Mouse (Mus musculus) forebrain, embryonic 15.5 days (tissue): ENCODE data around the gene Slc35d1. TPM values are rescaled to one million over a fixed set of nuclear protein-coding genes. Genes with fewer than 3 reads are reported as not detected.

Experiments used
- ATAC-seq: fragments of 200-750 bp; cut with Nextera tagmentation; replicated peaks from 2 replicates; pipeline ENCODE4 v1.8.0; 2017; ENCODE audit warnings: mild to moderate bottlenecking, moderate TSS enrichment, moderate library complexity
- H3K27ac ChIP-seq: fragments of 300-500 bp; sonication (generic); replicated peaks from 2 replicates; pipeline ENCODE4 v1.5.1; 2015; ENCODE audit warnings: mild to moderate bottlenecking, inconsistent platforms
- H3K27me3 ChIP-seq: fragments of 300-500 bp; sonication (generic); 2 replicates; pipeline ENCODE4 v1.6.1; 2015; ENCODE audit warnings: inconsistent platforms
- H3K36me3 ChIP-seq: fragments of 300-500 bp; sonication (generic); 2 replicates; pipeline ENCODE4 v1.6.1; 2015; ENCODE audit warnings: mild to moderate bottlenecking, inconsistent platforms
- H3K4me1 ChIP-seq: fragments of 300-500 bp; sonication (generic); 2 replicates; pipeline ENCODE4 v1.6.1; 2015; ENCODE audit warnings: inconsistent platforms
- H3K4me2 ChIP-seq: fragments of 300-500 bp; sonication (generic); replicated peaks from 2 replicates; pipeline ENCODE4 v1.6.1; 2015; ENCODE audit warnings: mild to moderate bottlenecking, inconsistent platforms
- H3K4me3 ChIP-seq: fragments of 300-500 bp; sonication (generic); 2 replicates; pipeline ENCODE4 v1.5.1; 2015; ENCODE audit warnings: mild to moderate bottlenecking, inconsistent platforms
- H3K9ac ChIP-seq: fragments of 300-500 bp; sonication (generic); replicated peaks from 2 replicates; pipeline ENCODE4 v1.6.1; 2015; ENCODE audit warnings: mild to moderate bottlenecking, inconsistent platforms
- H3K9me3 ChIP-seq: fragments of 300-500 bp; sonication (generic); 2 replicates; pipeline ENCODE4 v1.6.1; 2016; ENCODE audit warnings: inconsistent platforms
- WGBS: fragments of 180-500 bp; shearing (Covaris S2); methylation state at CpG from one replicate; pipeline ENCODE4 v1.1.7; 2015; ENCODE audit warnings: mixed read lengths; 5-methylcytosine and 5-hydroxymethylcytosine counted together
- polyA plus RNA-seq: library from polyadenylated mRNA; unstranded; fragments of >200 nt; fragmentation: Nextera tagmentation; extraction: Ambion mirVana; gene quantifications from 2 replicates; pipeline ENCODE4 v1.2.1, GENCODE M21; 2015

Slc35d1 gene
- polyA plus RNA-seq, 1 experiment from 2014 or later = 5.0 TPM

DNA sequence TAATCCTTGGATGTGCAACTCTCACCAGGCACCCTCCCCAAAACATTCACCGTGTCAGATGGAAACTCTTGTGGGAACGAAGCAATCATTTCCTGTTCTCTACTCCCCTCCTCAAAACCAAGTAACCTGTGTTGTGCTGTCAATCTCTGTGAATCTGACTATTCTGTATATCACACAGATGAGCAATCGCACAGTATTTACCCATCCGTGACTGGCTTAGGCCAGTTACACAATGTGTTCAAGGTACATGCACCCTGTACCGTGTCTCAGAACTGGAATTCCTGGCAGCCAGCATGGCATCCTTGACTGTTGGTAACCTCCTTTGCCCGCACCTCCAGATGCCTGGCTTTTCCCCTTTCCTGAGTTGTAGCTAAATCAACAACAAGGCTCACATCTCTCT is 1.1 kb upstream of the Slc35d1 start:
- Histone ChIP-seq H3K27ac (no peak overlapping the region; the same call in 1 of the 2 replicates), H3K9me3 (no peaks in the 10 kb centered on the region), H3K4me3 (no peak overlapping the region), H3K36me3 (no peaks in the 10 kb centered on the region), H3K4me1 (peaks cover 16% of the 10 kb centered on the region), H3K4me2 (no peak overlapping the region), H3K27me3 (no peaks in the 10 kb centered on the region), H3K9ac (no peak overlapping the region)
- no peak for ATAC-seq
- 87% methylated on average over 6 of the region's 6 CpGs for WGBS

- Histone ChIP-seq H3K27me3 (no peaks in the 10 kb centered on the region), H3K4me3 (peak overlapping the region; percentile 95), H3K36me3 (peaks cover 6% of the 10 kb centered on the region), H3K9ac (peak overlapping the region; percentile 98), H3K4me2 (peak overlapping the region; percentile 83), H3K27ac (peak overlapping the region; percentile 98), H3K9me3 (no peaks in the 10 kb centered on the region), H3K4me1 (peaks cover 16% of the 10 kb centered on the region)
- under 1% methylated on average over 48 of the region's 48 CpGs for WGBS
- ATAC-seq = peak; percentile 83
Measured at GRCm38 (mm10) chr4:103214498-103214924, 453 bp downstream of the Slc35d1 start.

DNA sequence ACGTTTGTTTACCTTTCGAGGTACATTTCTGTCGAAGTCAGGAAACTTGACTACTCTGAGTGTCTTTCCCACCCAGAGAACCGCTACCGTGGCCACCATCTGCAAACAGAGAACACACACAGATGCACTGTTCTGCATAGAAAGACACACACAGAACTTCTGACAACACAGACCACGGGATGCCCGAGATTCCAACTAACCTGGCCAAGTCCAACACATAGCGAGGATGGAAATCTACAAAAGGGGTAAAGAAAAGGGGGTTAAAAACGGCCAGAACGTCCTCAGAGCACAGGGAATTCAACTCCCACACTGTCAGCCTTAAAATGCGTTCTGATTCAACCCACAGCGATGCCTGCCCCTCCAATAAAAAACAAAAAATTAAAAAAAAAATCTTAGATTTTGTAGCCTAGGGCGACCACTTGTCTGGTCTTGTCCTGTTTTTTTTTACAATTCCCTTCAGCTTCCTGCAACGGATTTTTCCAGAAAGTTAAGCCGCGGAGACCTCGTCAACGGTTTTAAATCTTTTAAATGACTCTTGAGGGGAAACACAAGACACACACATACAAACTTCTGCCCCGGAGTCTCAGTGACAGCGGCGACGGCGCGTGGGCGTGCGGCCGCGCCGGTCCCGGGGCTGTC is 986 bp downstream of the Slc35d1 start:
- no peaks in the 10 kb centered on the region for H3K9me3 ChIP-seq
- no peak for ATAC-seq
- peaks cover 16% of the 10 kb centered on the region for H3K4me1 ChIP-seq
- WGBS = 3% methylated on average over 30 of the region's 30 CpGs
- peak overlapping the region; percentile 83 for H3K4me2 ChIP-seq
- H3K27ac ChIP-seq = peak overlapping the region; percentile 98
- peak overlapping the region; percentile 95 for H3K4me3 ChIP-seq
- peak overlapping the region; percentile 98 for H3K9ac ChIP-seq
- peaks cover 11% of the 10 kb centered on the region for H3K36me3 ChIP-seq
- no peaks in the 10 kb centered on the region for H3K27me3 ChIP-seq

DNA sequence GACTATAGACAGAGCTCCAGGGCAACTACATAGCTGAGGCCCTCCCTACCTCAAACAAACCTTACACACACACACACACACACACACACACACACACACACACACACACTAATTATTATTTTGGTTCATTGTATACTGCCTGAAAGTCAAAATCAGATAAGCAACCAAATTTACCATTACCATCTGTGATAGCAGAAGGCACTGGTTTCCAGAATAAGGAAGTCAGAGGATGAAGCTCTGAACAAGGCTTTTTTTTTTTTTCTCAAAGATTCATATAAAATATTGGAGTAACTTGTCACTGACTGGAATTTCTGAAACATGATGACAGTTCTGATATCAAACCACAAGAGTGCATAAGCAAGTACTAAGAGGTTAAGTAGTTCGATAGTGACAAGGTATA is 6.4 kb downstream of the Slc35d1 start:
- no peak overlapping the region for H3K27ac ChIP-seq
- no peak overlapping the region for H3K4me3 ChIP-seq
- no peak overlapping the region for H3K4me2 ChIP-seq
- WGBS = 89% methylated on average over 1 of the region's 1 CpGs
- H3K36me3 ChIP-seq = peaks cover 29% of the 10 kb centered on the region
- no peaks in the 10 kb centered on the region for H3K27me3 ChIP-seq
- no peaks in the 10 kb centered on the region for H3K9me3 ChIP-seq
- no peak for ATAC-seq
- H3K4me1 ChIP-seq = peaks cover 17% of the 10 kb centered on the region
- H3K9ac ChIP-seq = no peak overlapping the region

DNA sequence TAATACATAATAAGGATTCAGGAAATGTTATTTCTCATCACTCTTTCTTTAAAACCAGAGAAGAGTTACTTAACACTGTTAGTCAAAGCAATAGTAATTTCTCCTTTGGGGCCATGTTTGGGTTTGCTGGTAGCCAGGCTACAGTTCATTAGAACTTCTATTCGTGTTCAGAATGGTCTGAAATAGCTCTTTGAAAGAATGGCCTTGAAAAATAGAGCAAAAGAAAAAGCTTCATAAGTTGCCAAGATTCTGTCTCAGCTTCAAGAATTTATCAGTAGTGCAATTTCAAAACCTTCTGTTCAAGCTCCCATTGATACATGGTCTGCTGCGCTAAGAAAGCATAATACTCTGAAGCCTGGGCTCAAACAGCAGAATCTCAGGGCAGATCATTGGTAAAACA is 11.3 kb downstream of the Slc35d1 start:
- peaks cover 24% of the 10 kb centered on the region for H3K36me3 ChIP-seq
- WGBS = 47% methylated on average over 2 of the region's 2 CpGs
- no peak for ATAC-seq
- H3K4me2 ChIP-seq = no peak overlapping the region
- no peaks in the 10 kb centered on the region for H3K9me3 ChIP-seq
- no peak overlapping the region for H3K9ac ChIP-seq
- H3K4me3 ChIP-seq = no peak overlapping the region
- no peak overlapping the region for H3K27ac ChIP-seq
- no peaks in the 10 kb centered on the region for H3K27me3 ChIP-seq
- H3K4me1 ChIP-seq = peaks cover 17% of the 10 kb centered on the region

DNA sequence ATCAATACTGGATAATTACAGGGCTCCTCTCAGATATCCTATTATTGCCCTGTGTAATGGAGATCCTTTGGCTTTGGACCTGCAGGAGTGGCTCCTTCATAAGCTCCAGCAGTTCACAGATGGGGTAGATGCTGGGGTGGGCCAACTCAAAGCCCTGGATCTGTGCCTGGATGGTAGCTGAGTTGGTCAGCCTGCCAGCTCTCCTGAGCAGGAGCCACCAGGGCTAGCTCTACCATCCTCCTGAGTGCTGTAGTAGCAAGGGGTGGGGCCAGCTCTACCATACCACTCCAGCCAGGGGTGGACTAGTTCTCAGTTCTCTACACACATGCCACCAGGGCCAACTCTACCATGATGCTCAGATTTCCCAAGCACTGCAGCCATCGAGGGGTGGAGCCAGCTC is 14.9 kb downstream of the Slc35d1 start:
- H3K4me3 ChIP-seq = no peak overlapping the region
- no peak overlapping the region for H3K9ac ChIP-seq
- H3K9me3 ChIP-seq = no peaks in the 10 kb centered on the region
- H3K27ac ChIP-seq = no peak overlapping the region
- 89% methylated on average over 1 of the region's 1 CpGs for WGBS
- no peak overlapping the region for H3K4me2 ChIP-seq
- ATAC-seq = no peak
- H3K27me3 ChIP-seq = no peaks in the 10 kb centered on the region
- peaks cover 24% of the 10 kb centered on the region for H3K36me3 ChIP-seq
- H3K4me1 ChIP-seq = peaks cover 17% of the 10 kb centered on the region

DNA sequence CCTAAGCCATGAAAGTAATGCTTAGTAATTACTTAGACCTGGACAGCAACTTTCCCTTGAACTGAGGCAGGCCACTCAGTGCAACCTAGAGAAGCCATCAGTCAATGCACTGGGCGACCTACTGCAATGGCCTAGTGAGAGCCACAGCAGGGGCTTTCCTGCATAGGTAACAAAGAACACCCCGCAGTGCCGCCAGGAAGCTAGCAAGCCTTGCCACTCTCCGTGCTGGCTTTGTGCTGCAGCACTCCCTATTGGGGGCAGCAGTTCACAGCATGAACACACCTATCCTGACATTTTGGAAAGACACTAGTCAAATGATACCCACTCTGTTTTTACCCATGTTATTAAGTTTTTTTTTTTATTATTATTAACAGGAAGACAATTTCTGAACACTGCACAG is 15.9 kb downstream of the Slc35d1 start:
- Histone ChIP-seq H3K4me1 (peaks cover 11% of the 10 kb centered on the region), H3K9ac (no peak overlapping the region), H3K27me3 (no peaks in the 10 kb centered on the region), H3K9me3 (no peaks in the 10 kb centered on the region), H3K4me3 (no peak overlapping the region), H3K4me2 (no peak overlapping the region), H3K36me3 (peaks cover 20% of the 10 kb centered on the region), H3K27ac (no peak overlapping the region)
- WGBS = 36% methylated on average over 4 of the region's 4 CpGs
- no peak for ATAC-seq

GRCm38 (mm10) chr4:103197401-103197800 is 17.6 kb downstream of the Slc35d1 start:
- no peak for ATAC-seq
- Histone ChIP-seq H3K9ac (no peak overlapping the region), H3K4me1 (no peaks in the 10 kb centered on the region), H3K9me3 (no peaks in the 10 kb centered on the region), H3K27ac (no peak overlapping the region), H3K36me3 (peaks cover 20% of the 10 kb centered on the region), H3K4me3 (no peak overlapping the region), H3K4me2 (no peak overlapping the region), H3K27me3 (no peaks in the 10 kb centered on the region)
- WGBS = 89% methylated on average over 8 of the region's 8 CpGs

DNA sequence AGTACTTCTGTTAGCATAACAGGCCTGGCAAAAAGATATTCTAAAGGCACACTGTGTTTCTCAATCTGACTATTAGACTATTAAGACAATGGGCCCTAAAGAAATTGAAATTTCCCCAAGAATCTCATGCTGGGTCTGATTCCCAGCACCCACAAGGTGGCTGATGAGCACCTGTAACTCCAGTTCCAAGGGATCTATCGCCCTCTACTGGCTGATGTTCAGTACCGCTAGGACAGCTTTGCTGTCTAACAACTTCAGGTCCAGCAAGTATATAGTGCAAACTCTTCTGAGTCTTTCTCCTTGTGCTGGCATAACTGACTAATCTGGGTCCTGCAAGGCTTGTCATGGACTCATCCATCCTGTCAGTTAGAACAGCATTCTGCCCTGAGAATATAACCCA is 22.5 kb downstream of the Slc35d1 start:
- no peak for ATAC-seq
- Histone ChIP-seq H3K36me3 (peaks cover 37% of the 10 kb centered on the region), H3K4me3 (no peak overlapping the region), H3K27me3 (no peaks in the 10 kb centered on the region), H3K9me3 (no peaks in the 10 kb centered on the region), H3K9ac (no peak overlapping the region), H3K27ac (no peak overlapping the region), H3K4me1 (no peaks in the 10 kb centered on the region), H3K4me2 (no peak overlapping the region)
- 94% methylated on average over 2 of the region's 2 CpGs for WGBS

- no peaks in the 10 kb centered on the region for H3K27me3 ChIP-seq
- H3K4me2 ChIP-seq = no peak overlapping the region
- H3K4me1 ChIP-seq = no peaks in the 10 kb centered on the region
- no peak for ATAC-seq
- no peak overlapping the region for H3K27ac ChIP-seq
- H3K4me3 ChIP-seq = no peak overlapping the region
- WGBS = 86% methylated on average over 8 of the region's 8 CpGs
- H3K9ac ChIP-seq = no peak overlapping the region
- H3K9me3 ChIP-seq = no peaks in the 10 kb centered on the region
- H3K36me3 ChIP-seq = peaks cover 28% of the 10 kb centered on the region
Measured at GRCm38 (mm10) chr4:103188786-103189640, 26.0 kb downstream of the Slc35d1 start.

- Histone ChIP-seq H3K4me2 (no peak overlapping the region), H3K27ac (no peak overlapping the region), H3K4me1 (peaks cover 23% of the 10 kb centered on the region), H3K27me3 (no peaks in the 10 kb centered on the region), H3K4me3 (no peak overlapping the region), H3K9me3 (no peaks in the 10 kb centered on the region), H3K36me3 (peaks cover 11% of the 10 kb centered on the region; the same call in 1 of the 2 replicates), H3K9ac (no peak overlapping the region)
- WGBS = 13% methylated on average over 8 of the region's 8 CpGs
- peak; percentile 58; the same call in 1 of the 2 replicates for ATAC-seq
Measured at GRCm38 (mm10) chr4:103180300-103180888, 34.6 kb downstream of the Slc35d1 start.

DNA sequence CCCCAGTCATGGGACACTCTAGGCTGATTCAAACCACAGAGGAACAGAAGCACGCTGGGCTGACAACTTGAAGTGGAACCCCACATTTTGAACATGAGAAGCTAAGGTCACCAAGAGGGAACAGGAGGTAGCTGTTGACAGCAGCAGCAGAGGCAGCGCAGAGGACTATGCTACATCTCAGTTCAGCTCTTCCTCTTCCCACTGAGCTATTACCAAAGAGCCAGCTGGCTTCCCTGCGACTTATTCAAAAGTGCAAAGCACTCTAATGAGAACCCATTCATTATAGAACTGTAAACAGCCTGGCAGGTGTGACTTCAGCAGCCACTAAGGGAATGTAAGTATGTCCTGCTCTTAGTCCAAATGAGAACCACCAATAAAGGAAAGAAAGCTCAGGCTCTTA is 35.4 kb downstream of the Slc35d1 start:
- no peak overlapping the region for H3K4me2 ChIP-seq
- no peaks in the 10 kb centered on the region for H3K9me3 ChIP-seq
- no peak overlapping the region for H3K27ac ChIP-seq
- no peak overlapping the region for H3K9ac ChIP-seq
- H3K27me3 ChIP-seq = no peaks in the 10 kb centered on the region
- peak; percentile 64 for ATAC-seq
- 39% methylated on average over 3 of the region's 3 CpGs for WGBS
- peaks cover 23% of the 10 kb centered on the region for H3K4me1 ChIP-seq
- peaks cover 11% of the 10 kb centered on the region; the same call in 1 of the 2 replicates for H3K36me3 ChIP-seq
- H3K4me3 ChIP-seq = no peak overlapping the region
